Comparison of ENCODE assay signal across 8 mouse cellular contexts in the genomic region with DNA sequence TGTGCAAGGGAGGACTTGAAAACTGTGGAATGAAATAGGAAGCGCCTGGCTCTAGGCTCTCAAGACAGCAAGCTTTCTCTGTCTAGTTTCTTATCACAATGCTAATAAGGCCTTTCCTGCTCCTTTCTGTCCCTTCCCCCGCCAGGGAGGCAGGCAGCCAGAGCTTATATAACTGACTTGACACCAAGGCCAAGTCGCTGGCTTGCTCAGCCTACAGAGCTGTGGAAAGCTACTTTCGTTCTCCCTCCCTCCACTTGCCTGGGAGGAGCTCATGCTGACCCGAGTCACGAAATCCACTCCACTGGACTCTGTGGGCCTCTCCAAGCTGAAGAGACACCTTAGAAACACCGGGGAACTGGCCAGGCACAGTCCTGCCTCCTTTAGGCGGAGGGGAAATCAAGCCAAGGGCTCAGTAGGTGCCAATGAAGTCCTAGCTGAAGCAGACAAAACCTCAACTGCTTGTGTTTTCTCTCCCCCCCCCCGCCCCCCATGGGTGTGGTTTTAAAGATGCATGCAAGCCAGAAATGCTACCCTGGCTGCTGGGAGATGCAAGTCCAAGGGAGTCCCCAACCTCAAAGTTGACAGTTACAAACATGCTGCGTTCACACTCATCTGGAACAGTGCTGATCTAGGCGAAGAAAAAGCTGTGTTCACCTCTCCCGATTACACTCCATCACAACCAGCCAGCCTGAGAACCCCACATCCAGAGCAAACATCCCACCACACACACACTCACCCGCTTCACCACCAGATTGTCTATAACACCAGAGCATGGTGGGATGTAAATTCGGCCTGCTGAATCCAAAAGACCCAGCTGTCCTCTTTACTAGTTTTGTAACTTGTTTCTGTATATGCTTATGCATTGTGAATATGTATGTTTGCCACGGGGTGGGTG.
A peak's percentile ranks its signal among the peaks of the same experiment; 100 is the strongest.
DNase-seq lines count a peak whose midpoint lies in the region; ATAC-seq and TF ChIP-seq lines count a peak whose summit lies in the region.

No protein-coding gene starts in this region.

- 0 out of 2 replicates have a peak, but pooled peaks have one; percentile 10 for TF ChIP-seq CTCF in stomach, postnatal 0 days (IDR thresholded peaks at IDR 0.05; ENCODE audit: low read depth)

- no peak overlapping the region for H3K4me3 ChIP-seq in embryonic facial prominence, embryonic 11.5 days (ENCODE audit: low read depth, low read length)
- no peak overlapping the region; the same call in 1 of the 2 replicates for H3K4me3 ChIP-seq in heart, embryonic 16.5 days (ENCODE audit: low read length)
- H3K4me3 ChIP-seq in lung, embryonic 16.5 days (ENCODE audit: low read length) = no peak overlapping the region
- H3K4me3 ChIP-seq in stomach, postnatal 0 days (ENCODE audit: low read depth, low read length) = no peak overlapping the region

- H3K9me3 ChIP-seq in embryonic facial prominence, embryonic 11.5 days (replicated peaks; ENCODE audit: control insufficient read depth, low read length) = no peaks in the 10 kb centered on the region
- no peaks in the 10 kb centered on the region for H3K9me3 ChIP-seq in heart, embryonic 16.5 days (replicated peaks; ENCODE audit: control insufficient read depth, low read length)
- H3K9me3 ChIP-seq in lung, embryonic 16.5 days (ENCODE audit: control insufficient read depth, low read length) = no peaks in the 10 kb centered on the region
- no peaks in the 10 kb centered on the region for H3K9me3 ChIP-seq in stomach, postnatal 0 days (ENCODE audit: control insufficient read depth, low read length)

- DNase-seq in CD4-positive, CD25-positive, alpha-beta regulatory T cell, adult 2 months (ENCODE audit: low read depth, low spot score) = peak; percentile 26
- peak; percentile 95 for DNase-seq in adrenal gland, adult 2 months
- peak; percentile 21 for DNase-seq in embryonic facial prominence, embryonic 11.5 days (ENCODE audit: low spot score)
- DNase-seq in layer of hippocampus, adult 8-10 months (ENCODE audit: low spot score in 2 of 2) = peak; percentile 32 to 54
- DNase-seq in stomach, postnatal 0 days (ENCODE audit: low spot score) = peak; percentile 62
- DNase-seq in MN1 (ENCODE audit: low spot score) = no peak

- H3K27ac ChIP-seq in embryonic facial prominence, embryonic 11.5 days (replicated peaks; ENCODE audit: low read depth, low read length) = no peak overlapping the region
- peak overlapping the region; percentile 84 for H3K27ac ChIP-seq in heart, embryonic 16.5 days (ENCODE audit: low read length)
- peak overlapping the region; percentile 79 for H3K27ac ChIP-seq in lung, embryonic 16.5 days (ENCODE audit: low read length)
- peak overlapping the region; percentile 13; the same call in 1 of the 2 replicates for H3K27ac ChIP-seq in stomach, postnatal 0 days (replicated peaks)

- no peaks in the 10 kb centered on the region for H3K36me3 ChIP-seq in embryonic facial prominence, embryonic 11.5 days (replicated peaks; ENCODE audit: control insufficient read depth, insufficient read depth, low read depth, low read length)
- no peaks in the 10 kb centered on the region for H3K36me3 ChIP-seq in heart, embryonic 16.5 days (ENCODE audit: control insufficient read depth, insufficient read depth)
- H3K36me3 ChIP-seq in lung, embryonic 16.5 days (ENCODE audit: control insufficient read depth, insufficient read depth, low read length) = no peaks in the 10 kb centered on the region
- no peaks in the 10 kb centered on the region for H3K36me3 ChIP-seq in stomach, postnatal 0 days (ENCODE audit: control insufficient read depth, insufficient read depth, low read length)

- H3K4me2 ChIP-seq in embryonic facial prominence, embryonic 11.5 days (ENCODE audit: low read depth, low read length) = no peak overlapping the region
- H3K4me2 ChIP-seq in heart, embryonic 16.5 days (ENCODE audit: low read depth, low read length) = peak overlapping the region; percentile 31; the same call in 1 of the 2 replicates
- H3K4me2 ChIP-seq in lung, embryonic 16.5 days (ENCODE audit: low read depth, low read length) = peak overlapping the region; percentile 18
- no peak overlapping the region for H3K4me2 ChIP-seq in stomach, postnatal 0 days (replicated peaks; ENCODE audit: low read depth)

- 61% methylated on average over 15 of the region's 15 CpGs for WGBS in embryonic facial prominence, embryonic 11.5 days
- 38% methylated on average over 15 of the region's 15 CpGs for WGBS in heart, embryonic 16.5 days
- WGBS in lung, embryonic 16.5 days = 39% methylated on average over 14 of the region's 15 CpGs
- WGBS in stomach, postnatal 0 days = 43% methylated on average over 15 of the region's 15 CpGs

- H3K27me3 ChIP-seq in embryonic facial prominence, embryonic 11.5 days (ENCODE audit: control insufficient read depth, insufficient read depth, low read length) = no peaks in the 10 kb centered on the region
- no peaks in the 10 kb centered on the region for H3K27me3 ChIP-seq in heart, embryonic 16.5 days (ENCODE audit: control insufficient read depth, insufficient read depth, low read length)
- H3K27me3 ChIP-seq in lung, embryonic 16.5 days (ENCODE audit: control insufficient read depth, insufficient read depth, low read depth, low read length) = no peaks in the 10 kb centered on the region
- H3K27me3 ChIP-seq in stomach, postnatal 0 days (ENCODE audit: control insufficient read depth, insufficient read depth, low read length) = no peaks in the 10 kb centered on the region

- ATAC-seq in embryonic facial prominence, embryonic 11.5 days (replicated peaks; ENCODE audit: insufficient number of reproducible peaks, low FRiP score, low TSS enrichment, low read depth) = no peak
- peak; percentile 83 for ATAC-seq in heart, embryonic 16.5 days (replicated peaks; ENCODE audit: extremely low read depth, insufficient read depth, low FRiP score)
- peak; percentile 96 for ATAC-seq in lung, embryonic 16.5 days (ENCODE audit: low read depth)
- peak; percentile 66; the same call in 1 of the 2 replicates for ATAC-seq in stomach, postnatal 0 days (ENCODE audit: low FRiP score, low TSS enrichment)

- TF ChIP-seq EP300 in stomach, postnatal 0 days (optimal IDR thresholded peaks at IDR 0.05) = peak; percentile 25

- no peaks in the 10 kb centered on the region for H3K4me1 ChIP-seq in embryonic facial prominence, embryonic 11.5 days (ENCODE audit: control insufficient read depth, insufficient read depth, low read length)
- H3K4me1 ChIP-seq in heart, embryonic 16.5 days (ENCODE audit: control insufficient read depth, insufficient read depth, low read length) = peaks cover 12% of the 10 kb centered on the region
- H3K4me1 ChIP-seq in lung, embryonic 16.5 days (replicated peaks; ENCODE audit: control insufficient read depth, insufficient read depth, low read length) = peaks cover 13% of the 10 kb centered on the region
- no peaks in the 10 kb centered on the region for H3K4me1 ChIP-seq in stomach, postnatal 0 days (replicated peaks; ENCODE audit: control insufficient read depth, insufficient read depth)

- H3K9ac ChIP-seq in embryonic facial prominence, embryonic 11.5 days (replicated peaks; ENCODE audit: low read length) = no peak overlapping the region
- peak overlapping the region; percentile 48 for H3K9ac ChIP-seq in heart, embryonic 16.5 days (ENCODE audit: low read length)
- H3K9ac ChIP-seq in lung, embryonic 16.5 days (ENCODE audit: low read length) = peak overlapping the region; percentile 11; the same call in 1 of the 2 replicates
- no peak overlapping the region for H3K9ac ChIP-seq in stomach, postnatal 0 days (ENCODE audit: low read length)

Comparison
In these comparisons a context has a peak if more than half of its experiments do, and no peak if none do; other contexts are left out.
1. H3K4me2 ChIP-seq: peak in heart, embryonic 16.5 days (single experiment) and lung, embryonic 16.5 days (single experiment); none in embryonic facial prominence, embryonic 11.5 days (single experiment) and stomach, postnatal 0 days (single experiment).
2. H3K9ac ChIP-seq: peak in heart, embryonic 16.5 days (single experiment) and lung, embryonic 16.5 days (single experiment); none in embryonic facial prominence, embryonic 11.5 days (single experiment) and stomach, postnatal 0 days (single experiment).